Mouse (Mus musculus) cerebellum, adult 11 months (tissue): ENCODE data around the gene Tstd2.

Experiments
- DNase-seq: peaks from one replicate; pipeline ENCODE4 v3.0.0; 2022

Gene Tstd2

DNA sequence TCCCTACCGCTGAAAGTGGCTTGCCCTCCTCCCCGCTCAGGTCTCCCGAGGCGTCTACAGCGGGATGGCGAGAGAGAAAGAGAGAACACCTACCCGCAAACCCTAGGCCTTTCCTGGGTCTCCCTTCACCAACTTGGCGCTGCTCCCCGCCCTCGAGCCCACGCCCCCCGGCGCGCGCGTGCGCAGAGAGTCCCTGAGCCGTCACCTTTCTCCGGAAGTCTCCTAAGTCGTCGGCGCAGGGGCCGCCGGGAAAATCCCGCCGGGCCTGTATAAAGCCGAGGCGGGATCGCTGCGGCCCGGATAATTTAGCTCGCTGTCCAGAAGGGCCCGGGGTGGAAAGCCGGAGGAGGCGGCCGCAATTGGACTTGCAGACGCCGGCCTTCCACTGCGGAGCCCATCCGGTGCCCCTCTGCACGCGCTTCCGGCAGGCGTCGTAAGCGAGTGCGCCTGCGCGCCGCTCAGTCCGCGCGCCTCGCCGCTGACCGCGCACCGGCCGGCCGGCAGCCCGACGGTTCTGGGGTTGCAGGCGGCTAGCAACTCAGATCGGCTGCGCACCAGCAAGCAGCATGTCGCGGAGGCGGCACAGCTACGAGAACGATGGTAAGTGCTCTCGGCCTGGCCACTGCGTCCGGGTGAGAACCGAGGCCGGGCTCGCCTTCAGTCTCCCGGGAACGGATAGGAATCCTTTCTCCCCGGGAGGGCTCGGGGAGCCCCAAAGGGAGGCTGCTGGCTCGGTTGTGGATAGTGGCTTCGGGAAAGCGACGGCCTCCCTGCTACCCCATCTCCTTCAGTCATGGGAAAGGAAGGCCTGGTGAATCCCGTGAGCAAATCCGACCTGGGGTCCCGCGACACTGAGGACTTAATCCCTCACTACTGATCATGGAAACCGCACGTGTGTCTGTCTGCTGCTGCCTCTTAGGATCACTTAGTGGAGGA is at the start of gene Tstd2, which contains the start of gene Ncbp1:
Tstd2 (minus strand) TSS at position 408 of the 936 bp plus-strand sequence.
Ncbp1 (plus strand) TSS at position 327 of the 936 bp plus-strand sequence.
- DNase-seq: peak; percentile 90

DNA sequence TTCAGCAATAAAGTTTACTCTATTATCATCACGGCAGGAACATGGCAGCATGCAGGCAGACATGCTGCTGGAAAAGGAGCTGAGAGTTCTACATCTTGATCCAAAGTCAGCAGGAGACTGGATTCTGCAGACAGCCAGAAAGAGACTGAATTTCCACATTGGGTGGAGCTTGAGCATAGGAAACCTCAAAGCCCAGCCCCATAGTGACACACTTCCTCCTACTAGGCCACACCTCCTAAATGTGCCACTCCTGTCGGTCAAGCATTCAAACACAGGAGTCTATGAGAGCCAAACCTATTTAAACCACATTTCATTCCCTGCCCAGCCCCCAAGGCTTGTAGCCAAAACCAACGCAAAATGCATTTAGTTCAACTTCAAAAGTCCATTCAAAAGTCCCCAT is 48.0 kb upstream of the Tstd2 start:
- no peak for DNase-seq

GRCm38 (mm10) chr4:46185890-46186289 is 47.4 kb upstream of the Tstd2 start:
- DNase-seq: no peak

- DNase-seq: no peak
Measured at GRCm38 (mm10) chr4:46185423-46185822, 46.9 kb upstream of the Tstd2 start.

DNA sequence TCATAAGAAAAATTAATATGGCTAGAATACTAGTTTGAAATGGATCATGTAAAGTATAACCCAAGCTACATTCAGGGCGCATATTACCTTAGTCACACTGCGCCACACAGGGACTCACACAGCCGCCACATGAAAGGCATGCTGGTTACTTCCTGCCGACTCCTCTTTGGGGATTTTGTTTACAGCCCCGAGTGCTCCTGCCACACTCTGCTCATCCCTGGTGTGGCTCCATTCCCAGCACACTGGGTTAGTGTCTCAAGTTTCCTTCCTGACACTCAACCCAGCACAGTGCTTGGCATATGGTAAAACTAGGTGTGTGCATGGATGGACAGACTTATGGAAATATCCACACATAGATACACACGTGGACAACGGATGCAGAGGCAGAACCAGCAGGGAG is 43.7 kb upstream of the Tstd2 start:
- DNase-seq: no peak

DNA sequence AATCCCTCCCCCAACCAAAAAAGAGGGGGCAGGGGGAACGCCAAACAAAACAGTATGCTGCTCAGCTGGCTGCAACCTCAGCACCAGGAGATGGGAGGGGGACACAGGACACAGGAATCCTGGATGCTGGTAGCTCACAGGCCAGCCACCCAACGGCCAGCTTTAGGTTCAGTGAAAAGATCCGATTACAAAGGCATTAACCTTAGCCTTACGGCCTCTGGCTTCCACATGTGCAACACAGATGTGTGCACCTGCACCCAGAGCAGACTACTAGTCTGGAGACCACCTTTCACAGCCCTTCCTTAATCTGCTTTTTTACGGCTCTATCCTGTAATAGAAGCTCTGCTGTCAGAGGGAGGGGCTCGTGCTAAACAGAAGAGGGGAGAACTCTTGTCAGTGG is 42.7 kb upstream of the Tstd2 start:
- no peak for DNase-seq

GRCm38 (mm10) chr4:46177496-46177895 is 39.0 kb upstream of the Tstd2 start:
- DNase-seq: no peak

DNA sequence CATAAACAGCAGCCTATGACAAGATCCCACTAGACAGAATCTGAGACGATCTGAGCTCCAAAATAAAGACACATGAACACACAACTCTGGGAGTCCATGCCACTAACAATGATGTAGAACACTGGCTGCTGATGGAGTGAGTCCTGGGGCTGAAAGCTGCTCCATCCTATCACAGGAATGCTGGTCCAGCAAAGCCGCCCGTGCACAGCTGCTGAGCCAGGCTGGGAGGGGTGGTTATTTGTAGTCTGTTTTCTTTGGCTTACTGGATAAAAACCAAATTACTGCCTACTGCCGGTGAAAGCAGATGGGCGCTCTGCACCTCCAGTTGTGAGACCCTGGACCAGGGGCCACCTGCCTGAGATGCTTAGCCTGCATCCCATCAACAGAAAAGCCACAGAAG is 38.5 kb upstream of the Tstd2 start:
- no peak for DNase-seq

DNA sequence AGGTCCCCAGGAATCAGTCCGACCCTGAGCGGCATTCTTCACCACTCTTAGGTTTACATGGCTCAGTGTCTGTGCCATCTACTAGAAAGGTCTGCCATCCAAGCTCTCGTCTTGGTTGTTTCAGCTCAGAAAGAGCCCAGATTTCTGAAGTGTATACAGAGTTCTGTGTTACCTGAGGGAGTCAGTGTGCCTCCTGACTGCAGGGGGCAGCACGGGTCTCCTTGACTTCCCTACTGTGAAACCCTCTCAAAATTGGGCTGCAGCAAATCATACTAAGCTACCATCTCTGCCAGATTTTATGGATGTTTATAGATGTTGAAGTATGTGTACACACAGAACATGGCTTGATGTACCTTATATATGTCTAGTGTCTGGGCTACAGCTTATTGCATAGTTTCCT is 37.8 kb upstream of the Tstd2 start:
- DNase-seq: no peak

- DNase-seq: no peak
Measured at GRCm38 (mm10) chr4:46171761-46172160, 33.3 kb upstream of the Tstd2 start.

- no peak for DNase-seq
Measured at GRCm38 (mm10) chr4:46165831-46166230, 27.3 kb upstream of the Tstd2 start.

- no peak for DNase-seq
Measured at GRCm38 (mm10) chr4:46164027-46164426, 25.5 kb upstream of the Tstd2 start.

GRCm38 (mm10) chr4:46151903-46152544 is 13.5 kb upstream of the Tstd2 start:
- no peak for DNase-seq

- no peak for DNase-seq
Measured at GRCm38 (mm10) chr4:46146881-46147280, 8.4 kb upstream of the Tstd2 start.

DNA sequence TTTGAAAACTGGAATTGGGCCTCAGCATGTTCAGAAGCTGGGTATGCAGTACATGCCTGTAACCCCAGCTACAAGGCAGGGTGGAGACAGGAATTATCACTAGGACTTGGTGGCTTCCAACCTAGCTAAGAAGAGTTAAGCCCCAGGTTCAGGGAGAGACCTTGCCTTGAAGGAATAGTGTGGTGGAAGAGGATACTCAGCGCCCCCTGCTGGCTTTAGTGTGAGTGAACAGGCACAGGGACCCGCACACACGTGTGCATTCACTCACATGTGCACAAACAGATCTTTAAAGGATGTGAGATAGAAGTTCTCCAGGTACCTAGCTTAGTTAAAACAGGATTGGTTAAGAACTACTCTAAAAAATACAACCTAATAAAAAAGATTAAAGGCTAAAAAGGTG is 5.8 kb upstream of the Tstd2 start:
- DNase-seq: no peak

DNA sequence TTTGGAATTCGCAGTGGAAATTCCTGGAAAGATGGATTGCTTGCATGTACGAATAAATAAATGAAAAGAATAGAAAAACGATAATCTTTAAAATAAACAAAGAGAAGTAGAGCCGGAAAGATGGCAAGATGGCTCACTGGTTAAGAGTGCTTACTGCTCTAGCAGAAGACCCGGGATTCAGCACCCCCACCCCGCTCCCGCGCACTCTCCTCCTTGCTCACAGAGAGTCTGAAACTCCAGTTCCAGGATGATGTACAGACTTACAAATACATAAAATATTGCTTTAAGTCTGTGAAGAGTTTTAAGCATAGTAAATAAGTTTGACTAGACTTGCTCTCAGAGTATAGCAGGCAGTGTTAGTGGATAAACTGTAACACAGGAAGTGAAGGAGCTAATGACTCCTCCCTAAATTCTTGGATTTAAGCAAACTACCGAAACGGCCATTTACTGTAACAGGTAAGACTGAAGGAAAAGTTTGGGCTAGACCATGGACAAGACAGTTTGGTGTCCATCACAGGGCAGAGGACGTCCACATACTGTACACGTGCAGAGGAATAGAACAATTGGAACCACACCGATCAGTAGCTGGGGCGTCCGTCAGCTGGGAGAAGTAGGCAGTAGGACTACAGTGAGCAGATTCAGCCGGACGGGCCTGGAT is 736 bp downstream of the Tstd2 start:
- no peak for DNase-seq

GRCm38 (mm10) chr4:46131791-46132190 is 6.7 kb downstream of the Tstd2 start:
- DNase-seq: no peak

GRCm38 (mm10) chr4:46130221-46130620 is 8.3 kb downstream of the Tstd2 start:
- no peak for DNase-seq

- DNase-seq: no peak
Measured at GRCm38 (mm10) chr4:46129311-46130004, 9.0 kb downstream of the Tstd2 start.

DNA sequence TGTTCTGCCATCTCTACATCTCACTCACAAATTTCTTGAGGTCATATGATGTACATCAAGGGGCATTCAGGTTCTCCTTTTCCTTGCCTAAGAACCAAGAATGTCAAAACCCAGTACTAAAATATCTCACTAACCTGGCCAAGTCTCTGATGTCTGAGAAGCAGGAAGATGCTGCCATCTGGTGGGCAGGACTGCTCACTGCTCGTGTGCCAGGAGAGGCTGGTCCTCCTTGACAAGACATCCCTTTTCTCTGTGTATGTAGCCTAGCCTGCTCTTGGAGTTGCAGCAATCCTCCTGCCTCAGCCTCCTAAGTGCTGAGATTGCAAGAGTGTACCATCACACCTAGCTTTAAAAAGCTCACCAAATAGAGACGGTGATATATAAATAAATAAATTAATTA is 12.0 kb downstream of the Tstd2 start:
- peak; percentile 83 for DNase-seq

GRCm38 (mm10) chr4:46123358-46123757 is 15.1 kb downstream of the Tstd2 start:
- no peak for DNase-seq

DNA sequence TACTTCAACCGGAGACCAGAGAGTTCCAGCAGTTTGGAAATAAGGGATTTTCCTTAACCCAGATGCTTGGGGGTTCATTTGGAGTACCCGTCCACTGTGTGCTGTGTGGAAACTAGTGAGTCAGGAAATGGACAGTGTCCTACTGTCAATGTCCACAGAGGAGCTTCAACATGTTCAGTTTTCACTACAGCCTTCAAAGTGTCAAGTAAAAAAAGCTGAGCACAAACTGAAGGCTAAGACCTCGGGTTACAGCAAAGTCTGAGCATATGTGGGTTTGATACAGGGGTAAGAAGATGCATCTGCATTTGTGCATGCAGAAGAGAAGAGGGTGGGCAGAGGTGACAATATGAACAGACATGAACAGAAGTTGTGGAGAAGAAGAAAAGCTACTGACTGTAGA is 17.7 kb downstream of the Tstd2 start:
- DNase-seq: no peak

- DNase-seq: no peak
Measured at GRCm38 (mm10) chr4:46119514-46120094, 18.9 kb downstream of the Tstd2 start.
